Mouse (Mus musculus): ENCODE results near the gene Tbcb. TPM values are rescaled to one million over a fixed set of nuclear protein-coding genes. Genes with fewer than 3 reads are reported as not detected.
A peak's percentile ranks its signal among the peaks of the same experiment; 100 is the strongest.
"Not testable (repeated sequence)": the region's sequence is repeated elsewhere in the genome, so short reads cannot be mapped to it uniquely, and the experiment has no call there.

The Tbcb gene
- total RNA-seq (2015): 84.2 and 92.7 TPM in 2 replicates
- 30.2 and 48.2 TPM in 2 replicates for total RNA-seq (2017)

GRCm38 (mm10) chr7:30231669-30232454 is at the start of gene Tbcb, which contains the start of gene Polr2i:
Gene Tbcb, minus strand, starts transcription at chr7:30232272.
Gene Polr2i, plus strand, starts transcription at chr7:30231948.
- ATAC-seq (ENCODE audit: poor library complexity, severe bottlenecking): peak; percentile 96

- no peak for ATAC-seq (ENCODE audit: poor library complexity, severe bottlenecking)
These were observed 49.5 kb upstream of the Tbcb start for GRCm38 (mm10) chr7:30281522-30281921.

GRCm38 (mm10) chr7:30280670-30281138 is 48.6 kb upstream of the Tbcb start:
- ATAC-seq (ENCODE audit: poor library complexity, severe bottlenecking): peak; percentile 62

GRCm38 (mm10) chr7:30279951-30280669 is 48.0 kb upstream of the Tbcb start, which contains the start of the genes Thap8 and Wdr62:
Gene Thap8, plus strand, starts transcription at chr7:30280094.
Gene Wdr62, minus strand, starts transcription at chr7:30280419.
- peak; percentile 97 for ATAC-seq (ENCODE audit: poor library complexity, severe bottlenecking)

GRCm38 (mm10) chr7:30279536-30279935 is 47.5 kb upstream of the Tbcb start:
- no peak for ATAC-seq (ENCODE audit: poor library complexity, severe bottlenecking)

GRCm38 (mm10) chr7:30278911-30279310 is 46.8 kb upstream of the Tbcb start:
- ATAC-seq (ENCODE audit: poor library complexity, severe bottlenecking): no peak

GRCm38 (mm10) chr7:30274383-30274782 is 42.3 kb upstream of the Tbcb start:
- ATAC-seq (ENCODE audit: poor library complexity, severe bottlenecking): no peak

GRCm38 (mm10) chr7:30269641-30270040 is 37.6 kb upstream of the Tbcb start:
- ATAC-seq (ENCODE audit: poor library complexity, severe bottlenecking): no peak

GRCm38 (mm10) chr7:30266780-30267179 is 34.7 kb upstream of the Tbcb start:
- no peak for ATAC-seq (ENCODE audit: poor library complexity, severe bottlenecking)

- ATAC-seq (ENCODE audit: poor library complexity, severe bottlenecking): no peak
These were observed 33.9 kb upstream of the Tbcb start for GRCm38 (mm10) chr7:30265935-30266334.

GRCm38 (mm10) chr7:30265531-30265930 is 33.5 kb upstream of the Tbcb start:
- peak; percentile 89 for ATAC-seq (ENCODE audit: poor library complexity, severe bottlenecking)

- peak; percentile 81 for ATAC-seq (ENCODE audit: poor library complexity, severe bottlenecking)
These were observed 33.0 kb upstream of the Tbcb start for GRCm38 (mm10) chr7:30265041-30265440.

- ATAC-seq (ENCODE audit: poor library complexity, severe bottlenecking): no peak
These were observed 20.2 kb upstream of the Tbcb start for GRCm38 (mm10) chr7:30251956-30252954.

GRCm38 (mm10) chr7:30237374-30237773 is 5.3 kb upstream of the Tbcb start:
- ATAC-seq (ENCODE audit: poor library complexity, severe bottlenecking): not testable (repeated sequence)

- no peak for ATAC-seq (ENCODE audit: poor library complexity, severe bottlenecking)
These were observed 3.6 kb upstream of the Tbcb start, which contains the start of gene Ovol3 for GRCm38 (mm10) chr7:30235625-30236024. Gene Ovol3, minus strand, starts transcription at chr7:30235725.

GRCm38 (mm10) chr7:30235091-30235490 is 3.0 kb upstream of the Tbcb start:
- ATAC-seq (ENCODE audit: poor library complexity, severe bottlenecking): no peak

- ATAC-seq (ENCODE audit: poor library complexity, severe bottlenecking): no peak
These were observed 2.3 kb upstream of the Tbcb start for GRCm38 (mm10) chr7:30234276-30234858.

- ATAC-seq (ENCODE audit: poor library complexity, severe bottlenecking): no peak
These were observed 1.3 kb upstream of the Tbcb start for GRCm38 (mm10) chr7:30233387-30233786.

- peak; percentile 27 for ATAC-seq (ENCODE audit: poor library complexity, severe bottlenecking)
These were observed 618 bp upstream of the Tbcb start for GRCm38 (mm10) chr7:30232631-30233148.

- no peak for ATAC-seq (ENCODE audit: poor library complexity, severe bottlenecking)
These were observed 774 bp downstream of the Tbcb start for GRCm38 (mm10) chr7:30231328-30231668.
